Mouse (Mus musculus) megakaryocyte progenitor cell, adult 5-6 weeks (primary cell): ENCODE measurements around the gene Ap3m1. TPM values are rescaled to one million over a fixed set of nuclear protein-coding genes. Genes with fewer than 3 reads are reported as not detected.
"Not testable (repeated sequence)": the region's sequence is repeated elsewhere in the genome, so short reads cannot be mapped to it uniquely, and the experiment has no call there.

Experiments
- ATAC-seq: replicated peaks from 2 replicates; pipeline ENCODE4 v1.8.0; 2016; ENCODE audit warnings: mild to moderate bottlenecking, moderate TSS enrichment, inconsistent platforms; ENCODE audit not compliant: poor library complexity
- total RNA-seq, 2 experiments: library from RNA; stranded (forward) in 1 of 2; stranded (reverse) in 1 of 2; fragments of 157-497, 149-512 nt in 1 of 2; fragments of 200-1000 nt in 1 of 2; gene quantifications; 2 replicates each; pipeline versions ENCODE4 v1.2.3 to v1.2.4; 2015 to 2017

The Ap3m1 gene
- 56.9 and 71.1 TPM in 2 replicates for total RNA-seq (2015)
- 60.1 and 71.0 TPM in 2 replicates for total RNA-seq (2017)

GRCm38 (mm10) chr14:21052112-21052780 lies at the start of gene Ap3m1, which contains the start of gene Adk:
TSS of gene Ap3m1 (minus strand) at chr14:21052508.
TSS of gene Adk (plus strand) at chr14:21052574.
- peak; percentile 88 for ATAC-seq

DNA sequence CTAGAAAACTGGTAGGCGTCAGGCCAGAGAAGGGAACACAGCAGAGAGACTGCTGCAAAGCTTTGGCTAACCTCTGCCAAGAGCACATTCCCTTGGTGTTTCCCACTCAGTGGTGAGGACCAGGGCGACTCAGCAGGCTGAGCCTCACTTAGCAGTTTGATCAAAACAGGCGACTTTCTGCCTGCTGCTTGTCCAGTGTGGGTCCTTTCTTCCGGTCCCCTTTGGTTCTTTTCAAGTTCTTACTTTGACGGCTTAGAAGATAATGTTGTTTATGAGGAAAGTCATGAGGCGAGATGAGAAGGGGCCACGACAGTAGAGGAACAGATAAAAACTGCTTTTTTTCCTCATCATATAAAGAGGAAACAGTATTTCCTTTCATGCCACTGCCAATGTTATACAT lies 49.3 kb upstream of the Ap3m1 start:
- 0 out of 2 replicates have a peak, but pooled peaks have one; percentile 34 for ATAC-seq

DNA sequence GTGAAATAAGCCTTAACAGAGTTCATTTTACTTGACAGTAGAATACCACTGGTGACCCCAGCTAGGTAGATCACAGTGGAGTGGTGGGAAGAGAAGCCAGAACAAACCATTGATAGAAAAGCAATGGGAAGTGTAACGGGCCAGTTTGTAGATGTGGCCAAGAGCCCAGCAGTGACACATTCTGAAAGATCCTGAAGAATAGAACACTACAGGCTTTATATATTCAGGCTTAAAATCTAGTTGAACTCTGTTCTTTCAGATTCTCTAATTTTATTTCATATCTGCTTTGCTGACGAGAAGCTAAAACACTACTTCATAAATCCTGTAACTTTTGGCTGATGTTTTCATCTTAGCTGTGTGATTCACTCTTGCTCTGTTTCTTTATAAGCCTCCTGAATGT lies 48.6 kb upstream of the Ap3m1 start:
- no peak for ATAC-seq

- ATAC-seq, result no peak
Observed at GRCm38 (mm10) chr14:21099371-21099770, 47.1 kb upstream of the Ap3m1 start.

DNA sequence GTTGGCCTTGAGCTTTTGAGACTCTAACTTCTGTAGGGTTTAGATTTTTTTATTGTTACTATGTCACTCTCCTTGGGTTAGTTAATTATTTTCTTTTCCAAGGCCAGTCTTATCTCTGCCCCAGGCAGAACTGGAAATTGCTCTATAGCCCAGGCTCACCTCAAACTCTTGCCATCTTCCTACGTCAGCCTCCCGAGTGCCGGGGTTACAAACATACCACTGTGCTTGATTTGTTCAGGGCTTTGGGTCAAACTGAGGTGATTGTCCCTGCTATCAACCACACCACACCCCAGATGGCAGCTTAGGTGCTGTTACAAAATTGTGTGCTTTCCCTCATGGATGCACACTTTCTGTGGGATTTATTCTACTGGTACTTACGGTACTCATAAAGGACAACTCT lies 44.4 kb upstream of the Ap3m1 start:
- no peak for ATAC-seq

DNA sequence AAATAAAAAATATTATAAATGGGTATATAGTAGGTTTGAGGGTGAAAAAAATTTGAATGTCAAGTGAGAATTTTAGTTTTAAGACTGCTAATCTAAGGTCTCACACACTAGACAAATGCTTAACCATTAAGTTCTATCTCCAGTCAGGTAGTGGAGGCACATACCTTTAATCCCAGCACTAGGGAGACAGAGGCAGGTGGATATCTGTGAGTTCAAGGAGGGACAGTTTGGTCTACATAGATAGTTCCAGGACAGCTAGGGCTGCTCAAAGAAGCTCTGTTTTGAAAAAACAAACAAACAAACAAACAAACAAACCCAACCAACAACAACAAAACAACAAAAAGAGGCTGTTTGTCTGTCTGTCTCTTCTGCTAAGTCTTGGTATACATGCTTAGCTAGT lies 44.0 kb upstream of the Ap3m1 start:
- no peak for ATAC-seq

GRCm38 (mm10) chr14:21094161-21094560 lies 41.9 kb upstream of the Ap3m1 start:
- not testable (repeated sequence) for ATAC-seq

GRCm38 (mm10) chr14:21090930-21091486 lies 38.7 kb upstream of the Ap3m1 start:
- ATAC-seq, result no peak

DNA sequence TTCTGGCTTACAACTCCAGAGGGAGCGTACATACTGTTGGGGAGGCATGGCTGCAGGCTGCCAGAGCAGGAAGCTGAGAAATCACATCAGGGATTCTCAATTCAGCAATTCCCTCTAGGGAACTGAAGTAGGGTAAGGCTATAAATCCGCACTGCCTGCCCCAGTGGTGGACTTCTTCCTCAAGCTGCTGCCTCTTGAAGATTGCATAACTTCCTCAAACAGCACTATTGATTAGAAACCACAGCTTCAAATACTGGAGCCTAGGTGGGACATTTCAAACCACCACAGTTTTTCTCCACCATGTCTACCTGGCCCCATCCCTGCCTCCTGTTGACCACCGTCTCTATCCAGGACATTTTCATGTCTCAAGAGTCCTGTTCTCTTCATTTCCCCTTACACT lies 38.1 kb upstream of the Ap3m1 start:
- peak; percentile 88 for ATAC-seq

DNA sequence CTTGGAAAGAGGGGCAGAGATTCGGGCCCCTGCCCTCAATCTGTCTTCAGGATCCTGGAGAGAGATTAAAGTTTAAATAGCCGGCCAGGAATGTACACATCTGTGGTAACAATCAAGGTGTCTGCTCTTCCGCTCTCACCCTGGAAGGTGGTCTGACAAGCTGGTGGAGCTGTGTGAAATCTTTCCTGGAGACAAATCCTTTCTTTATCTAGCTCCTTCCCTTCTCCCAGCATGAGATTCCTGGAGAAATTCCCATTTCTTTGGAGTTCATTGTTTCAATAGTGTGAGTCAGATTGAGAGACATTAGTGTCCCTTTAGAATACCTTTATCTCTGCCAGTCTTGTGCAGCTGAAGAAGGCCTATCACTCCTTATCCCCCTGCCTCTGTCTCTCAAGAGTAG lies 36.4 kb upstream of the Ap3m1 start:
- no peak for ATAC-seq

GRCm38 (mm10) chr14:21087390-21088060 lies 35.2 kb upstream of the Ap3m1 start:
- ATAC-seq, result no peak

DNA sequence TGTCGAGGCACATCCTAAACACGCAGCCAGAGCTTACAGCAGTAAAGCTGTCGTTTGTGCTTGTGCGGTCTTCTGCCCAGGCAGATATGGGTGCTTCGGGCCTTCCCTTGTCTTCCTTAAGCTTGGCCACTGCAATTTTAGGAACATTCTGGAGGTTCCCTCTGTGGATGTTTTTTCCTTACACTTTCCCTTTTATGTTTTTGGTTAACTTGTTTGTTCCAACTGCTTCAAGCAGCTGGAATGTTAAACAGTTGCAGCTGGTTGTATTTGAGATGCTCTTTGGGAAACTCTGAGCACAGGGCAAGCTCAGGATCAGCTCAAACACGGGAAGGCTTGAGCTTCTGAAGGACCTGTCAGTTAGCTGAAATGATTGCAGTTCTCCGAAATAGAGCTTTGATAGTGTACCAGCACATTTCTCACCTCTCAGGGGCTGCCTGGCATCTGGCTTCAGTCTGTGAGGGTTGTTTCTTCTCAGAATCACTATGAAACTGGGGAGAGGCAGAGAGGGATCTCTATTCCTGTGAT lies 34.6 kb upstream of the Ap3m1 start:
- no peak for ATAC-seq

- ATAC-seq, result no peak
Observed at GRCm38 (mm10) chr14:21086106-21086505, 33.8 kb upstream of the Ap3m1 start.

- ATAC-seq, result no peak
Observed at GRCm38 (mm10) chr14:21085666-21086065, 33.4 kb upstream of the Ap3m1 start.

DNA sequence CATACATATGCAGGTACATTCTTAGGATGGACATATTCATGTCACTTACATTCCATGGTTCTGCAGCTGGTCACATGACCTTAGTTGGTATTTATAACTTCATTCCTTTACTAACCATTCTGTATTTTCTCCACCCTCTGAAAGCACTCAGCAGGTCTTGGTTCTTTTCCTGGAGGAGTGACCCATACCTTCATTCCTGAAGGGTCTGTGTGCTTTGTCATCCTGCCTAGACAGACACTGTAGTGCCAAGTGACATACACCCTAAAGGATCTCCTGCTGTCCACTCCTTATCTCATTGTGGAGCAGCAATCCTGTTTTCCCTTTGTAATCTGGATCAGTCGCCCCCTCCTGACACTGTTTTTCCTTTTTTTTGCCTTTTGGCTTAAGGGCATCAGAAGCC lies 30.5 kb upstream of the Ap3m1 start:
- ATAC-seq, result no peak

DNA sequence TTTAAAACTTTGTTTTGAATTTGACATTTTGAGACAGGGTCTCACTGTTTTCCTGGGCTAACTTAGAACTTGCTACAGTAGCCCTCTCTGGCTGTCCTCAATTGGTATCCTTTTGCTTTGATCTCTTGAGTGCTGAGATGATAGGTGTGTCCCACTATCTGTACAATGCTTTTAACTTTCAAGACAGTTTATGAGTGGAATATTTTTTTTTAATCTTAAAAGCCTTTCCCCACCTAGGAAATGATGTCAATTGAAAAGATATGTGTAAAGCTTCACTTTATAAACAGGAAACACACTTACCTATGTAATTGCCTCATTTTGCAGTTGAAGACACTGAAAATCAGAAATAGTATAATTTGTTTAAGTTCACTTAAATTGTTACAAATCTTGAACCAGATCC lies 26.2 kb upstream of the Ap3m1 start:
- no peak for ATAC-seq

GRCm38 (mm10) chr14:21077939-21078338 lies 25.6 kb upstream of the Ap3m1 start:
- no peak for ATAC-seq

DNA sequence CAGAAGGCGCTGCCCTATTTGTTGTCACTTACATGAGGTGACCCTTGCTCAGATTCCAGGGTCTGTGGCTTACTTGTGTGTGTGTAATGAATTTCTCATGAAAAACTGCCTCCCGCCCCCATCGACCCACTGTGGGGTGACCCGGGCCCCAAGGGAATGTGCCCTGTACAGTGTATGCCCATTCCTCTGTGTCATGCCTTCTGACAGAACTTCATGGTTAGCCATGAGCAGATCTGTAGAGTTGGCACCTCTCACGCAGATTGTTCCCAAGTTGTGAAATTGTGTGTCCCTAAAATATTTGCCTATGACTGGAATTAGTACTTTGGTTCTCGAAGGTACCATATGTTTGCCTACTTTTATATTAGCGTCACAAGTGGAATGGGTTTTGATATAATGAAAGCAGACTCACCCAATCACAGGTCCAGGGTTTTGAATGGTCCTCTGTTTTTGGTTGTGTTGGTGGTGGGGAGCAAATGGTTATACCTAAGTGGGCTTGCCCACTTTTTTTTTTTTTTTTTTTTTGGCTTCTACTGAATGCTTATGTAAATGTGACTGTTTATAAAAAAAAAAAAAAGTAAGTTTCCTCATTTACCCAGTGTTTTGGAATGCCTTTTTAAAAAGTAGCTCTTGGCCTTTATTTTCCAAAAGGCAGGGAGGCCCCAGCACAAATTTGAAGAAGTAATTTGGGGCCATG lies 24.3 kb upstream of the Ap3m1 start:
- no peak for ATAC-seq

DNA sequence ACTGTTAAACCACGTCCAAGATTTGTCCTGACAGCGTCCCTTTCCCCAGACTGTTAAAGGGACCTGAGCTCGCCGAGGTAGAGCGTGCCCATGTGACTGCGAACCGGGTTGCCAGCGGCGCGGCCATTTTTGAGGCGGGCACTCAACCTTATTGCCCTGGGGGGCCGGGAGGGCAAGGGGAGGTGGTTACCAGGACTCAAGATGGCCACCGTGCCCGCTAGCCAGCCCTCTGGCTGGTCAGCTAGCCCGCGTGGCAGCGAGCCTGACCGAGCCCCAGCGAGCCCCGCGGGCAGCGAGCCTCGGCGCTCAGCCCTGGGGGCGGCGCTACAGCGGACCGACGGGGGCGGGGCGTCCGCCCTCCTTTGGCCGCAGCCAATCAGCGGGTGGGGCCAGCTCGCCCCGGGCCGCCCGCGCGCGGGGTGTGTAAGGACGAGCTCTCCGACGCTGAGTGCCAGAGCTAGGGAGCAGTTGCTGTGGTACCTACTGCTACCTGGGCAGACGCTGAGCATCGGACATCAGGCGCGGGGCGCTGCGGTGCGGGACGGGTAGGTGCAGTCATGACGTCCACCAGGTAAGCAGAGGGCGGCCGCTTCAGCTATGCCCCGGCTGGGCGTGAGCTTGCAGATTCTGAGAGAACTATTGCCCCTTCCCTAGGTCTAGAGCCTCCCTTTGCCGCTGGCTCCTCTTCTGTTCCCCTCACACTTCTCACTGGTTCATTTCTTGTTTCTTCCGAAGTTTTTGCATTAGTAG lies 23.6 kb upstream of the Ap3m1 start:
- ATAC-seq, result peak; percentile 73

DNA sequence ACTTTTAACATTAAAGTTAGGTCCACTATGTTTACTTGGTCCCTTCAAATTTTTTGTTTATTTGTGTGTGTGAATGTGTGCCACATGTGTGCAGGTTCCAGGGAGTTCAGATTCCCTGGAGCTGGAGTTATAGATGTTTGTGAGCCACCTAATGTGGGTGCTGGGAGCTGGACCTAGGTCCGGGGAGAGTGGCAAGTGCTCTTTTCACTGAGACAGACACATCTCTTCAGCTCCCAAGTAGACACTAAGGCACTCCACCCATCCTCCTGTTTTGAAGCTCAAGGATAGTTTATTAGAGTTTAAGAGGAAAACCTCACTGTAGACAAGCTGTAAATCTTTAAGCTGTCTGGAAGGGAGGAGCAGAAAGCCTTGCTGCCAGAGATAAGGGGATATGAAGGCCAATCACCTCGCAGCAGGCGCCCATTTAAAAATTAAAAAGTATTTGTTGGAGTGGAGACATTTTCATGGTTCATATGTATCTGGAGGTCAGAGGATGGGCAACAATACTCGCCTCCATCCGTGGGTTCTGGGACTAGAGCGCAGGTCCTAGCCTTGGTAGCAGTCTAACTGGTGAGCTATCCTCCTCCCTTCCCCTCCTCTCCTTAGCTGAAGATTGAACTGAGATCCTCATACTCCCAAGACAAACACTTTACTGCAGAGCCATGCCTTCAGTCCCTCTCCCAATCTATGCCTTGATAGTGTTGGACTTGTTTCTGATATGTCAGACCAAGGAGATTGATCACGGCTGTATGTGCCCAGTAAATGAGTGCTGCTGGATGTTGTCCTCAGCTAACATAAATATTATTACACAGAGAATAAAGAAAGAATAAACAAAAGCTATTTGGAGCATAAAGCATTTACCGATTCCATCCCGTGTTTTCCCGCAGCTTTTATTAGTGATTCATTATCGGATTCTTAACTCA lies 22.4 kb upstream of the Ap3m1 start:
- ATAC-seq, result peak; percentile 35
